Mouse (Mus musculus): ENCODE measurements around the gene Gm572. TPM values are rescaled to one million over a fixed set of nuclear protein-coding genes. Genes with fewer than 3 reads are reported as not detected.

Gm572 gene
- total RNA-seq, 2 experiments from 2014 or later, result not detected

- no peak for DNase-seq (ENCODE audit: extremely low spot score in 1 of 2, low spot score in 1 of 2)
Observed at GRCm38 (mm10) chr4:148625010-148625409, 18.1 kb upstream of the Gm572 start.

- DNase-seq (ENCODE audit: extremely low spot score in 1 of 2, low spot score in 1 of 2), result peak; percentile 28 to 36
Observed at GRCm38 (mm10) chr4:148625756-148626622, 17.1 kb upstream of the Gm572 start.

GRCm38 (mm10) chr4:148626623-148627185 lies 16.4 kb upstream of the Gm572 start, which contains the start of gene Tardbp:
Tardbp (minus strand) TSS chr4:148627019.
- DNase-seq (ENCODE audit: extremely low spot score in 1 of 2, low spot score in 1 of 2), result peak; percentile 91 to 93

GRCm38 (mm10) chr4:148627246-148627645 lies 15.9 kb upstream of the Gm572 start:
- DNase-seq (ENCODE audit: extremely low spot score in 1 of 2, low spot score in 1 of 2), result no peak

GRCm38 (mm10) chr4:148632013-148632692 lies 11.0 kb upstream of the Gm572 start:
- DNase-seq (ENCODE audit: extremely low spot score in 1 of 2, low spot score in 1 of 2), result no peak

GRCm38 (mm10) chr4:148633395-148634061 lies 9.6 kb upstream of the Gm572 start:
- DNase-seq (ENCODE audit: extremely low spot score in 1 of 2, low spot score in 1 of 2), result no peak

GRCm38 (mm10) chr4:148635309-148635708 lies 7.8 kb upstream of the Gm572 start:
- DNase-seq (ENCODE audit: extremely low spot score in 1 of 2, low spot score in 1 of 2), result no peak

GRCm38 (mm10) chr4:148638302-148638701 lies 4.8 kb upstream of the Gm572 start:
- no peak for DNase-seq (ENCODE audit: extremely low spot score in 1 of 2, low spot score in 1 of 2)

GRCm38 (mm10) chr4:148639455-148639854 lies 3.7 kb upstream of the Gm572 start:
- no peak for DNase-seq (ENCODE audit: extremely low spot score in 1 of 2, low spot score in 1 of 2)

- DNase-seq (ENCODE audit: extremely low spot score in 1 of 2, low spot score in 1 of 2), result no peak
Observed at GRCm38 (mm10) chr4:148641121-148641520, 2.0 kb upstream of the Gm572 start.

- DNase-seq (ENCODE audit: extremely low spot score in 1 of 2, low spot score in 1 of 2), result peak; percentile 56 to 79
Observed at GRCm38 (mm10) chr4:148644157-148644511, 1.0 kb downstream of the Gm572 start.

GRCm38 (mm10) chr4:148644926-148645325 lies 1.8 kb downstream of the Gm572 start:
- DNase-seq (ENCODE audit: extremely low spot score in 1 of 2, low spot score in 1 of 2), result no peak

- DNase-seq (ENCODE audit: extremely low spot score in 1 of 2, low spot score in 1 of 2), result peak in 1 of 2 experiments; percentile 16
Observed at GRCm38 (mm10) chr4:148646616-148647015, 3.5 kb downstream of the Gm572 start.

GRCm38 (mm10) chr4:148649309-148649708 lies 6.2 kb downstream of the Gm572 start:
- no peak for DNase-seq (ENCODE audit: extremely low spot score in 1 of 2, low spot score in 1 of 2)

GRCm38 (mm10) chr4:148651045-148651444 lies 7.9 kb downstream of the Gm572 start:
- no peak for DNase-seq (ENCODE audit: extremely low spot score in 1 of 2, low spot score in 1 of 2)

- DNase-seq (ENCODE audit: extremely low spot score in 1 of 2, low spot score in 1 of 2), result peak in 1 of 2 experiments; percentile 20
Observed at GRCm38 (mm10) chr4:148654701-148655398, 11.7 kb downstream of the Gm572 start.

GRCm38 (mm10) chr4:148656691-148657258 lies 13.7 kb downstream of the Gm572 start:
- DNase-seq (ENCODE audit: extremely low spot score in 1 of 2, low spot score in 1 of 2), result no peak

GRCm38 (mm10) chr4:148657776-148658175 lies 14.7 kb downstream of the Gm572 start:
- DNase-seq (ENCODE audit: extremely low spot score in 1 of 2, low spot score in 1 of 2), result no peak

GRCm38 (mm10) chr4:148660174-148660573 lies 17.1 kb downstream of the Gm572 start:
- DNase-seq (ENCODE audit: extremely low spot score in 1 of 2, low spot score in 1 of 2), result no peak

All from layer of hippocampus, postnatal 25 days (tissue).